Mouse (Mus musculus): ENCODE measurements around the gene Abcb6.

- TF ChIP-seq CTCF (IDR thresholded peaks at IDR 0.05), result no peak
- TF ChIP-seq POLR2A (IDR thresholded peaks at IDR 0.05; ENCODE audit: insufficient read depth, low read depth, low read length), result peak; percentile 80; the same call in 1 of the 2 replicates
These were observed 30.2 kb upstream of the Abcb6 start, which contains the start of the genes Glb1l and Stk16 for GRCm38 (mm10) chr1:75210136-75211087.
